Mouse (Mus musculus): ENCODE results near the gene Tle6. TPM values are rescaled to one million over a fixed set of nuclear protein-coding genes. Genes with fewer than 3 reads are reported as not detected.

Gene Tle6
- 15.3 TPM for polyA plus RNA-seq (2014; fragmentation: Illumina TruSeq; extraction: RNeasy Lipid Tissue Mini Kit (QIAGEN cat#74804); ENCODE audit: low read depth, low replicate concordance)

DNA sequence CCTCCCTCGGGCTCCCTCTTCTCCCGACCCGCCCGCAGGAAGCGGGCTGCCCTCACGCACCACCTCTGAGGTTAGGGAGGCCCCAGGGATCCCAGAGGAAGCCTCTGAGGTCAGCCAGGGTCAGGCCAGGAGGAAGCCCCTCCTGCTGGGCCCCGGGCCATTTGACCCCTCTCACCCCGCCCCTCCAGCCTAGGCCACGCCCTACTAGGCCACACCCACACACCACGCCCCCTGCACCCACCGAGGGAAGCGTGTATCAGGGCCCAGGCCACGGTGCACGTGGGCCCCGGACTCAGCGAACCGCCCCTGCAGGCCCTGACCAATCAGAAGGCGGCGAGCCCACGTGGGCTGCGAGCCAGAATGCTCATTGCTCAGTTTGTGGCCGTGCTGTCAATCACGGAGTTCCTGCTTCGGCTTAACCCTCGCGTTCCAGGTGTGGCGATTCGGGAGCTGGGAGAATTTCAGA, at the start of gene Tle6:
Tle6 (minus strand) TSS at position 336 of the 466 bp plus-strand sequence.

GRCm38 (mm10) chr10:81648803-81649775, 48.2 kb upstream of the Tle6 start, which contains the start of gene Gm10778:
Gene Gm10778 (plus strand): TSS chr10:81649059.

GRCm38 (mm10) chr10:81628390-81628789, 27.5 kb upstream of the Tle6 start, which contains the start of gene Ankrd24:
Gene Ankrd24 (plus strand): TSS chr10:81628540.

GRCm38 (mm10) chr10:81626994-81627835, 26.3 kb upstream of the Tle6 start, which contains the start of gene Sirt6:
Gene Sirt6 (minus strand): TSS chr10:81627797.

DNA sequence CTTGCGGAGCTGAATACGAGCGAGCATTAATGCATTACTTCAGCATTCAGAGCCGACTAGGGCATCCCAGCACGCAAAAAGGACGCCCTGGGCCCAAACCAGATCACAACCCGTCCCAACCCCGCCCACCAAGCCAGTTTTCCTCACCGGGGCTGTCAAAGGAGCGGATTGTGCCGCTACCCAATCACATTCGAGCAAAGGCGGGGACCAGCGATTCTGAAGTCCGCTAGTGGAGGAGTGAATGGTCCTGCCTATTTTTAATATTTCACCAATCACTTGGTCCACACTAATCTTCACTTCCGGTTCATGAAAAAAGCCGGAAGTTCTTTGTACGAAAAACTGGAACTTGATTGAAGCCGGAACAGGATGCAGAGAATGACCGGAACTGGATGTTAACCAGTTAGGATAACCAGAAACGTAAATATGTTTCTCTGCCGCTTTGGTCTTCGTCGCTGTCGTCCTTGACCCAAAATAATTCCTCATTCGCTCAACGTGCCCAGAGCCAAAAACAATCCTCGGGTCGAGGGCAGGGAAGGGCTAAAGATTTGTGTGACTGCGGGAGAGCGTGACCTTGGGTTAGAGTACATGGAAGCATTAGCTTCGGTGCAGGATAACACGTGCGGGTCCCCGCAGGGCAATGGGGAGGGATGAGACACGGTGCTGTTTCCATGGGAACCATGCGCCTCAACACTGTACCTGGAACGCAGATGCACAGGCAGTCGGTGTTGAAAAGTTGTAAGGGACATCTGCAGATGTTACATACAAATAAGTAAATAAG, 5.3 kb upstream of the Tle6 start, which contains the start of gene BC025920:
BC025920 (plus strand) TSS at position 297 of the 778 bp plus-strand sequence.

GRCm38 (mm10) chr10:81574081-81575056, 26.5 kb downstream of the Tle6 start, which contains the start of gene Tle2:
Gene Tle2 (plus strand): TSS chr10:81574561.

DNA sequence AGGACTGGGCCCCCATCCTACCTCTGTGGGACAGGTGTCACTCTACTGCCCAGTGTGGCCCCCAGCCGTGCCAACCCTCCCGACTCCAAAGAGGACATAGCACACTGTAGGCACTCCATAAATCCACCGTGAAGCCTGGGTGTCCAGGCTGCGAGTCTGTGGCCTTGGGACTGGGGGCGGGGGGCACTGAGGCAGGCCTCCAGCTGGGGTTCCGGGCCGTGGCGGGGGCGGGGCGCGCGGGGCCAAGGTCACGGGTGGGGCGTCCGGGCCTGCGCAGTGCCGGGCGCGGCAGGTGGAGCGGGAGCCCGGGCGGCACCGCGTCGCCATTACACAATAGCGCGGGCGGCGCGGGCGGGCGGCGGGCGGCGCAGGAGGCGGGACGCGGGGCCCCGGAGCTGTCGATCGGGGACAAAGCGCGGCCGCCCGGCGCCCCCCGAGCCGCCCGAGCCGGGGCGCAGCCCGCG, 41.7 kb downstream of the Tle6 start, which contains the start of gene Aes:
Aes (plus strand) TSS at position 326 of the 464 bp plus-strand sequence.

GRCm38 (mm10) chr10:81545161-81545747, 55.6 kb downstream of the Tle6 start, which contains the start of gene Gna11:
Gene Gna11 (minus strand): TSS chr10:81545190.

Other genes with a start within 250 kb of the Tle6 start
- gene Mfsd12, start 243.6 kb downstream of the Tle6 start, polyA plus RNA-seq (2014; fragmentation: Illumina TruSeq; extraction: RNeasy Lipid Tissue Mini Kit (QIAGEN cat#74804); ENCODE audit: low read depth, low replicate concordance) = 22.3 TPM
- gene 4930404N11Rik, start 235.3 kb downstream of the Tle6 start, polyA plus RNA-seq (2014; fragmentation: Illumina TruSeq; extraction: RNeasy Lipid Tissue Mini Kit (QIAGEN cat#74804); ENCODE audit: low read depth, low replicate concordance) = 2.1 TPM
- 22.5 TPM for gene Fzr1, start 222.6 kb downstream of the Tle6 start, polyA plus RNA-seq (2014; fragmentation: Illumina TruSeq; extraction: RNeasy Lipid Tissue Mini Kit (QIAGEN cat#74804); ENCODE audit: low read depth, low replicate concordance)
- 66.8 TPM for gene Dohh, start 216.6 kb downstream of the Tle6 start, polyA plus RNA-seq (2014; fragmentation: Illumina TruSeq; extraction: RNeasy Lipid Tissue Mini Kit (QIAGEN cat#74804); ENCODE audit: low read depth, low replicate concordance)
- gene Gm48551, start 216.6 kb downstream of the Tle6 start, polyA plus RNA-seq (2014; fragmentation: Illumina TruSeq; extraction: RNeasy Lipid Tissue Mini Kit (QIAGEN cat#74804); ENCODE audit: low read depth, low replicate concordance) = 2.8 TPM
- gene Gm48552, start 212.1 kb downstream of the Tle6 start, polyA plus RNA-seq (2014; fragmentation: Illumina TruSeq; extraction: RNeasy Lipid Tissue Mini Kit (QIAGEN cat#74804); ENCODE audit: low read depth, low replicate concordance) = 1.7 TPM
- 53.6 TPM for gene Smim24, start 208.0 kb downstream of the Tle6 start, polyA plus RNA-seq (2014; fragmentation: Illumina TruSeq; extraction: RNeasy Lipid Tissue Mini Kit (QIAGEN cat#74804); ENCODE audit: low read depth, low replicate concordance)
- 48.7 TPM for gene Nfic, start 145.4 kb downstream of the Tle6 start, polyA plus RNA-seq (2014; fragmentation: Illumina TruSeq; extraction: RNeasy Lipid Tissue Mini Kit (QIAGEN cat#74804); ENCODE audit: low read depth, low replicate concordance)
- gene Celf5, start 118.4 kb downstream of the Tle6 start, polyA plus RNA-seq (2014; fragmentation: Illumina TruSeq; extraction: RNeasy Lipid Tissue Mini Kit (QIAGEN cat#74804); ENCODE audit: low read depth, low replicate concordance) = 1.2 TPM
- 50.8 TPM for gene Ncln, start 104.7 kb downstream of the Tle6 start, polyA plus RNA-seq (2014; fragmentation: Illumina TruSeq; extraction: RNeasy Lipid Tissue Mini Kit (QIAGEN cat#74804); ENCODE audit: low read depth, low replicate concordance)
- gene S1pr4, start 100.9 kb downstream of the Tle6 start, polyA plus RNA-seq (2014; fragmentation: Illumina TruSeq; extraction: RNeasy Lipid Tissue Mini Kit (QIAGEN cat#74804); ENCODE audit: low read depth, low replicate concordance) = 0.93 TPM
- gene Gna15, start 76.8 kb downstream of the Tle6 start, polyA plus RNA-seq (2014; fragmentation: Illumina TruSeq; extraction: RNeasy Lipid Tissue Mini Kit (QIAGEN cat#74804); ENCODE audit: low read depth, low replicate concordance) = 2.9 TPM
- gene Gna11, start 55.9 kb downstream of the Tle6 start, polyA plus RNA-seq (2014; fragmentation: Illumina TruSeq; extraction: RNeasy Lipid Tissue Mini Kit (QIAGEN cat#74804); ENCODE audit: low read depth, low replicate concordance) = 118 TPM
- 286 TPM for gene Aes, start 41.6 kb downstream of the Tle6 start, polyA plus RNA-seq (2014; fragmentation: Illumina TruSeq; extraction: RNeasy Lipid Tissue Mini Kit (QIAGEN cat#74804); ENCODE audit: low read depth, low replicate concordance)
- gene Tle2, start 26.5 kb downstream of the Tle6 start, polyA plus RNA-seq (2014; fragmentation: Illumina TruSeq; extraction: RNeasy Lipid Tissue Mini Kit (QIAGEN cat#74804); ENCODE audit: low read depth, low replicate concordance) = 45.0 TPM
- 3.6 TPM for gene BC025920, start 5.2 kb upstream of the Tle6 start, polyA plus RNA-seq (2014; fragmentation: Illumina TruSeq; extraction: RNeasy Lipid Tissue Mini Kit (QIAGEN cat#74804); ENCODE audit: low read depth, low replicate concordance)
- gene Sirt6, start 26.7 kb upstream of the Tle6 start, polyA plus RNA-seq (2014; fragmentation: Illumina TruSeq; extraction: RNeasy Lipid Tissue Mini Kit (QIAGEN cat#74804); ENCODE audit: low read depth, low replicate concordance) = 18.6 TPM
- gene Ankrd24, start 27.5 kb upstream of the Tle6 start, polyA plus RNA-seq (2014; fragmentation: Illumina TruSeq; extraction: RNeasy Lipid Tissue Mini Kit (QIAGEN cat#74804); ENCODE audit: low read depth, low replicate concordance) = 21.9 TPM
- gene Gm10778, start 48.0 kb upstream of the Tle6 start, polyA plus RNA-seq (2014; fragmentation: Illumina TruSeq; extraction: RNeasy Lipid Tissue Mini Kit (QIAGEN cat#74804); ENCODE audit: low read depth, low replicate concordance) = 3.5 TPM
- gene Zfp433, start 103.8 kb upstream of the Tle6 start, polyA plus RNA-seq (2014; fragmentation: Illumina TruSeq; extraction: RNeasy Lipid Tissue Mini Kit (QIAGEN cat#74804); ENCODE audit: low read depth, low replicate concordance) = 4.7 TPM
- 4.1 TPM for gene Gm3055, start 170.1 kb upstream of the Tle6 start, polyA plus RNA-seq (2014; fragmentation: Illumina TruSeq; extraction: RNeasy Lipid Tissue Mini Kit (QIAGEN cat#74804); ENCODE audit: low read depth, low replicate concordance)
- 1.2 TPM for gene Gm4767, start 211.1 kb upstream of the Tle6 start, polyA plus RNA-seq (2014; fragmentation: Illumina TruSeq; extraction: RNeasy Lipid Tissue Mini Kit (QIAGEN cat#74804); ENCODE audit: low read depth, low replicate concordance)